Comparison of ENCODE assay signal across 22 mouse cellular contexts in the genomic region with DNA sequence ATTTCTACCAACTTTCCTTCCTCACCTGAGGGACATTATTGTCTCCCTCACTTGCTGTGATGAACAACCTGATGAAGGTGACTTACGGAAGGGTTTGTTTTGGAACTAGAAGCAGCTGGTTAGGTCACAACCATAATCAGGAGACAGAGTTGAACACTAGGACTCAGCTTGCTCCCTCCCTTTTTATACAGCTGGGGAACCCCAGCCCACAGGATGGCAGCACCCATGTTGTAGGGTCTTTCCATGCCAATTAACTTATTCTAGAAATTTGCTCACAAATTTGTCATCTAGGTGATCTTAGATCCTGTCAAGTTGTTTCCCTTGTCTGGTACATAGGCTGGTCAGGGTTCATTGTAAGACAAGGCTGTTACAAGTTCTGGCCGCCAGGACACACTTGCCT.
DNase-seq lines count a peak whose midpoint lies in the region; ATAC-seq and TF ChIP-seq lines count a peak whose summit lies in the region.
"Had no signal": no experiment of that assay in that cellular context is flagged by ENCODE, and none has a peak within 500 bp of the region (broad histone marks: within the 10 kb centered on the region; RNA-seq: fewer than 3 reads in every experiment).

No protein-coding gene starts in this region.

- H3K9ac ChIP-seq in midbrain, embryonic 15.5 days = no peak overlapping the region
- no peak overlapping the region for H3K9ac ChIP-seq in midbrain, postnatal 0 days (replicated peaks; ENCODE audit: low read length, poor library complexity, severe bottlenecking)
- H3K9ac ChIP-seq in neural tube, embryonic 14.5 days (replicated peaks; ENCODE audit: low read depth, low read length) = no peak overlapping the region
- H3K9ac ChIP-seq: forebrain, embryonic 13.5 days; midbrain, embryonic 12.5 days had no signal

- no peak for DNase-seq in midbrain, postnatal 0 days (ENCODE audit: low spot score)
- DNase-seq in CD4-positive, CD25-positive, alpha-beta regulatory T cell, adult 2 months (ENCODE audit: low read depth, low spot score) = peak; percentile 71
- DNase-seq in CD8-positive naive resting alpha-beta T cell, adult 2 months (ENCODE audit: low read depth in 2 of 2, low spot score in 2 of 2) = peak; percentile 30 to 42
- no peak for DNase-seq in Muller cell, postnatal 12 days (ENCODE audit: inconsistent ontology term)
- no peak for DNase-seq in heart, adult 9 months (ENCODE audit: low spot score in 2 of 2)
- DNase-seq: adrenal gland, postnatal 10 days; cerebellum, adult 2 months; gastrocnemius, adult 2 months; heart, postnatal 4 days; kidney, postnatal 25 days; right cerebral cortex, postnatal 14 days; spleen, adult 18-20 months; thymus, postnatal 25 days had no signal

- H3K4me1 ChIP-seq in midbrain, embryonic 15.5 days = 0 out of 2 replicates have a peak, but pooled peaks cover 9% of the 10 kb centered on the region
- no peaks in the 10 kb centered on the region for H3K4me1 ChIP-seq in midbrain, postnatal 0 days (ENCODE audit: insufficient read depth, low read length)
- H3K4me1 ChIP-seq in neural tube, embryonic 14.5 days (ENCODE audit: control insufficient read depth, insufficient read depth, low read length) = no peaks in the 10 kb centered on the region
- H3K4me1 ChIP-seq: forebrain, embryonic 13.5 days; midbrain, embryonic 12.5 days had no signal

- WGBS in midbrain, embryonic 15.5 days = 94% methylated on average over 2 of the region's 2 CpGs
- WGBS in midbrain, postnatal 0 days = 94% methylated on average over 2 of the region's 2 CpGs
- 94% methylated on average over 2 of the region's 2 CpGs for WGBS in neural tube, embryonic 14.5 days

- H3K4me2 ChIP-seq in midbrain, embryonic 15.5 days = no peak overlapping the region
- H3K4me2 ChIP-seq in midbrain, postnatal 0 days (ENCODE audit: low read depth, low read length, poor library complexity, severe bottlenecking) = no peak overlapping the region
- H3K4me2 ChIP-seq in neural tube, embryonic 14.5 days (ENCODE audit: low read depth, low read length) = no peak overlapping the region
- H3K4me2 ChIP-seq: forebrain, embryonic 13.5 days; midbrain, embryonic 12.5 days had no signal

- no peaks in the 10 kb centered on the region for H3K9me3 ChIP-seq in midbrain, embryonic 15.5 days
- H3K9me3 ChIP-seq in midbrain, postnatal 0 days (ENCODE audit: low read length) = no peaks in the 10 kb centered on the region
- H3K9me3 ChIP-seq in neural tube, embryonic 14.5 days (ENCODE audit: control insufficient read depth, low read length) = no peaks in the 10 kb centered on the region
- H3K9me3 ChIP-seq: forebrain, embryonic 13.5 days; heart, embryonic 10.5 days; midbrain, embryonic 12.5 days had no signal

- no peak for TF ChIP-seq CTCF in midbrain, postnatal 0 days (IDR thresholded peaks at IDR 0.05)

- H3K36me3 ChIP-seq in midbrain, embryonic 15.5 days (replicated peaks) = no peaks in the 10 kb centered on the region
- H3K36me3 ChIP-seq in midbrain, postnatal 0 days (ENCODE audit: insufficient read depth, low read length) = no peaks in the 10 kb centered on the region
- H3K36me3 ChIP-seq in neural tube, embryonic 14.5 days (ENCODE audit: control insufficient read depth, insufficient read depth, low read length) = no peaks in the 10 kb centered on the region
- H3K36me3 ChIP-seq: heart, embryonic 10.5 days; midbrain, embryonic 12.5 days had no signal

- H3K4me3 ChIP-seq in midbrain, embryonic 15.5 days = no peak overlapping the region
- no peak overlapping the region for H3K4me3 ChIP-seq in midbrain, postnatal 0 days (ENCODE audit: low read depth, low read length)
- H3K4me3 ChIP-seq in neural tube, embryonic 14.5 days (ENCODE audit: low read depth, low read length) = no peak overlapping the region
- H3K4me3 ChIP-seq: forebrain, embryonic 13.5 days; gastrocnemius, adult 2 months; heart, embryonic 10.5 days; layer of hippocampus, adult 2 months; midbrain, embryonic 12.5 days; myocyte had no signal

- H3K27me3 ChIP-seq in midbrain, embryonic 15.5 days (replicated peaks) = no peaks in the 10 kb centered on the region
- no peaks in the 10 kb centered on the region for H3K27me3 ChIP-seq in midbrain, postnatal 0 days (ENCODE audit: insufficient read depth, low read length)
- peaks cover 3% of the 10 kb centered on the region; the same call in 1 of the 2 replicates for H3K27me3 ChIP-seq in neural tube, embryonic 14.5 days (ENCODE audit: control insufficient read depth, insufficient read depth, low read length)
- H3K27me3 ChIP-seq: forebrain, embryonic 13.5 days; Patski had no signal

- ATAC-seq in midbrain, embryonic 15.5 days (replicated peaks) = no peak
- ATAC-seq in midbrain, postnatal 0 days (ENCODE audit: low FRiP score) = no peak
- ATAC-seq in neural tube, embryonic 14.5 days (ENCODE audit: low read depth) = no peak
- ATAC-seq: intestine, embryonic 16.5 days; Patski had no signal

- peak overlapping the region; percentile 55; the same call in 1 of the 2 replicates for H3K27ac ChIP-seq in midbrain, embryonic 15.5 days
- H3K27ac ChIP-seq in midbrain, postnatal 0 days (ENCODE audit: low read depth, low read length) = no peak overlapping the region
- peak overlapping the region; percentile 60; the same call in 1 of the 2 replicates for H3K27ac ChIP-seq in neural tube, embryonic 14.5 days (ENCODE audit: low read depth, low read length)
- H3K27ac ChIP-seq: forebrain, embryonic 13.5 days; gastrocnemius, adult 2 months; heart, embryonic 10.5 days; layer of hippocampus, adult 2 months; midbrain, embryonic 12.5 days had no signal

Comparison
In these comparisons a context has a peak if more than half of its experiments do, and no peak if none do; other contexts are left out.
1. DNase-seq: peak in CD4-positive, CD25-positive, alpha-beta regulatory T cell, adult 2 months (single experiment) and CD8-positive naive resting alpha-beta T cell, adult 2 months (2 of 2); none in midbrain, postnatal 0 days (single experiment), Muller cell, postnatal 12 days (single experiment) and heart, adult 9 months (0 of 2).